Mouse (Mus musculus) E14TG2a.4 (cell line): ENCODE results near the gene En1.

Source experiments
- CTCF ChIP-seq: conservative IDR thresholded peaks from 2 replicates; pipeline ENCODE4 v1.5.1; 2014; ENCODE audit warnings: low read length
- POU5F1 ChIP-seq: IDR thresholded peaks from 2 replicates; pipeline ENCODE4 v1.6.1; 2014; ENCODE audit warnings: low read length, borderline replicate concordance

DNA sequence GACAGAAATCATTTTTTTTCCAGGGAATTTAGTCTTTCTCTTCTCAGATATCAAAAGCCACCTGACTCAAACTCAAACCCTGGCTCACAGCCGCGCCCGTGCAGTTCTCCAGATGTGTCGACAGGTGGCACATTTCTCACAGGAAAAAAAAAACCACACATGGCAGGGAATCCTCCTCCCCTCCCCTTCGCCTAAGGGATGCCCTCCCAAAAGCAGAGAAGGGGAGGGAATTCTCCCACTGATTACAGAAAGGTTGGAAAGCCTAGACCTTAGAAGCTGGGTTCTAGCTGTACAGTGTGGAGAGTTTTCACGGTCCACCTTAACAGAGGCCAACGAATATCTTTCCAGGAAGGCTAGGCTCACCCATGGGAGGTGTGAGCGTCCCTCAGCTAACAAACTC is 7.6 kb upstream of the En1 start:
- TF ChIP-seq CTCF (peak; percentile 84), POU5F1 (no peak)
